Mouse (Mus musculus): ENCODE results near the gene Olfr1411.

The Olfr1411 gene

DNA sequence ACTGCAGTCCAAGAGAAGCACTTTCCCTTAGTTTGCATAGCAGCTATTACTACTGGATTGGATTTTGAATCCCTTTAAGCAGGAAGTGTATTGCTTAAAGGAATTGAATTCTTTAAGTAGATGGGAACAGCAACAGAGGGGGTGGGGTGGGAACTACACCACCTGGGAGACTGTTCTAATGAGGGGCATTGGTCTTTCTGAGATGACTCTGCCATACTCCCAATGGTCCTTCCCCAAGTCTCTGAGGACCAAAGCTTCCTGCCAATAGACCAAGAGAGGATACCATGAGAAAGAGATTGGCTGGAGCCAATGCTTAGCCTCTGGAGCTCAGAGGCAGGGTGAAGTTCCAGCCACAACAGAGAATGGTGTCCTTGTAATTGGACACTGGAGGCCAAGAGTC lies at the start of gene Olfr1411:
Gene Olfr1411, plus strand, starts transcription at position 301 of the 400 bp plus-strand sequence.
- DNase-seq, result no peak

DNA sequence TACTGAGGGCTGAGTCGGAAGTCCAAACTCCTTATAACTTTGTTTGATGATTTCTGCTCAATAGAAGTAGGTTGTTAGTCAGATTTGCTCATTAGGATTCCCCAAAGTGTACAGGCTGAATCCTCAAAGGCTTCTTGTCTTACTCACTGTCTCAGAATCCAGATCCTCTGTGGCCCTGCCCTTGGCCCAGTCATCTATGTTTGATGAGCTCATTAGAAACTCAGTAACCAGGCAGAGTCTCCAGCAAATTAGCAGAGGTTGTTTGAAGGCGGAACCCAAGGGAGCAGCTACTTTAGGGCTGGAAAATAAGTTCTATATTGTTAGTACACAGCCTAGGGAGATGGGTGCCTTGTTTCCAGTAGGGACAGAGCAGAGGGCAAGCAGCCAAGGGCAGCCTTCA lies 48.3 kb upstream of the Olfr1411 start:
- no peak for DNase-seq

DNA sequence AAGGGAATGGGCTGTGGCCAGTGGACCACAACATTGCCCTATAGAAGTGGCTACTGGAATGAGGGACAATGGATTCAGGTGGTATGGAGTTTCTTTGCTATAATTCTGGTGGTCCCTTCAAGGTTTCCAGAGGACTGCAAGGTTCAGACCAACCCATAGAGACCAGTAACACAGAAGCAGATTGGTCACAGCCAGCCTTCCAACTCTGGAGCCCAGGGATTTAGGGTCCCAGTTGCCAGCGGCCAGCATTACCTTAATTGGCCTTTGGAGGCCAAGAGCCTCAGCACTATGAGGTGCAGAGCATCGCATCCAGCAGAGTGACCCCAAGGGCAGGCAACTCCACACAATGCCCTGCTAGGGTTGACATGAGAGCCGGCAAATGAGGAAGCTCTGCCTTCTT lies 23.2 kb upstream of the Olfr1411 start, which contains the start of gene Olfr1413:
Gene Olfr1413, plus strand, starts transcription at position 301 of the 400 bp plus-strand sequence.
- DNase-seq, result no peak

DNA sequence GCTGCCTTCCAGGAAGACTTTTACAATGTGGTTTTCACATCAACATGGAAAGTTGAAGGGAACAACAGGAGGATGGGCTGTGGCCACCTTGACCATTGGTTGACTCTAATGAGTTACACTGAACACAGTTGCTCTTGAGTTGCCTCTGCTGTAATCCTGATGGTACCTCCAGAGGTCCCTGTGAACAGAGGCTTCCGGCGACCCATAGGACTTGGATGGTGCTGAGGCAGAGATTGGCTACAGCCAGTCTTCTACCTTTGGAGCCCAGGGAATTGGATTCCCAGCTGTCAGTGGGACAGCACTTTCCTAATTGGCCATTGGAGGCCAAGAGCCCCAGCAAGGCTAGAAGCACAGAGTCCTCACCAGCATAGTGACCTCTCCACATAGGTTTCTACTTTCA lies 8.7 kb upstream of the Olfr1411 start, which contains the start of gene Olfr1412:
Gene Olfr1412, plus strand, starts transcription at position 301 of the 400 bp plus-strand sequence.
- DNase-seq, result no peak

DNA sequence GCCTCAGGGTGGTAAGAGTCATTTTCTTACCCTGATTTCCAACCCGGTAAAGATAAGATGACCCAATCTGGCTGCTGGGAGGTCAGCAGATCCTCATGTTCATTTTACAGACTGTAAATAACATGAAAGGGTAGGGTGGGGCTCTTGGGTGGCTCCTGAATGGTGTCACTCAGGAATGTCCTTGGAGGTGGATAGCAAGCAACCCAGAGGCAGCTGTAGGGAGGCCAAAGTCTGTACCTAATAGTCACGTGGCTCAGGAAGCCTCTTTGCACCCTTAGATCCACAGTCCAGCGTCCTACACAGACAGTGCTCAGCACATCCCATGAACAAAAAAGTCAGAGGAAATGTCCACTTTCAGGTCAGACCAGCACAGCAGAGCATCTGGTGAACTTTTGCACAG lies 1.8 kb downstream of the Olfr1411 start:
- DNase-seq, result no peak

DNA sequence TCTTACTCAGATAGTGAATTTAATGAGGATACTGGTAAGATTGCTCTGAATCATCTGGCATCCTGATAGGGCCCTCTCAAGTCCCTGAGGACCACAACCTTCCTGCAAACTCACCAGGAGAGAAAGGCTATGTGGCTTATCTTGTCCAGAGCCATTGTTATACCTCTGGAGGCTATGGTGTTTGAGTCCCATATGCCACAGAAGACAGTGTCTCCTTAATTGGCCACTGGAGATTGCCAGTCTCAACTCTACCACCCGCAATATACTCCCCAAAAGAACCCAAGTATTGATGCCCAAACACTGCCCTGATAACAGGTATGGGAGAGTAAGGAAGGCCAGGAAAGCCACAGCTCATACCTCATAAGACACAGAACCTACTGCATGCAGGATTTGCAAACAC lies 11.3 kb downstream of the Olfr1411 start, which contains the start of gene Olfr1410:
Gene Olfr1410, plus strand, starts transcription at position 301 of the 400 bp plus-strand sequence.
- no peak for DNase-seq

DNA sequence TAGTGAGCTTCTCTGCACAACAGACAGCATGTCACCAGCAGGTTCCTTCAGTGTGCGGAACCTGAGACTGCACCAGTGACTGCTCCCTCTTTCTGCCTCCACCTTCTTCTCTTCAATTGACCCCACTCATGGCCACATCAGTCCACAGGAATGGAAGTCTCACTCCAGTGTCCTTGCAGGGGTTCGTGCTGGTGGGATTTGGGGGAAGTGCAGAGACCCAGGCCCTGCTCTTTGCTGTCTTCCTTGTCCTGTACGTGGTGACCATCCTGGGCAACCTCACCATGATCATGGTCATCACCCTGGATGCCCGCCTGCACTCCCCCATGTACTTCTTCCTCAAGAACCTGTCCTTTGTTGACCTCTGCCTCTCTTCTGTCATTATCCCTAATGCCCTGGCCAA lies 13.5 kb downstream of the Olfr1411 start:
- DNase-seq, result no peak

DNA sequence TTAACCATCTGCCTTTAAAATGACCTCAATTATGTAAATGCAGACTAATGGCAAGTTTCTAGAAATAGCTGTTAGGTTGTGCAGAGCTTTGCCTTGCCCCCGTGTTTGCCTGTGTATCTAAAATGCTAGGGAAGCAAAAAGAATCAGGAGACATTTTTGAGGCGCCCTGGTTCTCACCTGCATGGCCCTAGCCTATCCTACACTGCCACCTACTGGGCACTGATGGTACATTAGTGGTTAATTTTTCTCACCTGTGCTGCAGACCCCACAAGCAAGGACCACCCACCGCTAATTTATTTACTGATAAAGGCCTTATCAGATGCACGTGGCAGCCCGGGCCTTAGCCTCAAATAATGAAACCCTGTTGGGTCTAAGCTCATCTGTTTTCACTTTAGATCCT lies 16.8 kb downstream of the Olfr1411 start:
- DNase-seq, result peak; percentile 60 to 67

DNA sequence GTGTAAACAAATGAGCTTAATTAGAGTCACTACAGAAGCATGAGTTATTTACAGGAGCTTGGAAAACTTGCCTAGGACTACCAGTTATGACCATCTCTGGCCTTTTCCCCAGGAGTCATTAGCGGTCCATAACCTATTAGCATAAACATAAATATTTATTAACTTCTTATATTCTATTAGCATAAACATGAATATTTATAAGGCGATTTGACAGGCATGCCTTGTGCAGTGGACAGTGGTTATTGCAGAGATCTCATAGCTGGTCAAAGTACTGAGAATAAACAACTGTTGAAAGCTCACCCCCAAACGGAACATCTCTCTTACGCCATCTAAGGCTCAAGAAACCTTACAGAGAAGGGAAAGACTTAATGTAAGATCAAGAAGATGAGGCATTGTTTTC lies 19.0 kb downstream of the Olfr1411 start:
- no peak for DNase-seq

DNA sequence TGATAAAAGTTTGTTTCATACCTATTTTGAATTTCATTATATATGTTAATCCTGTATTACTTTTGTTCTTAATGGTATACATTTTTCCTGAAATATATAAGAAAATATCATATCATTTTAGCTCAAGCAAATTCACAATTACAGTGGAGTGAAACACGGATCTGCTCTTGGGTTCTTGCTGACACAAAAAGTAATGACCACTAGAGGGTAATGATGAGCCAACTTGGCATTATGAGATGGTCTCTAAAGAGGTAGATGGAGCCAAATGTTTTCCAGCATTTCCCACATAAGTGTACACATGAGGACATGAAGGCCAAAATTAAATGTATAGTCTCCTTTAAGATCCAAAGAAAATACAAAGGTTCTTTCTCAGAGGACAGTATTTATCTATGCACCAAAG lies 20.3 kb downstream of the Olfr1411 start:
- DNase-seq, result no peak

DNA sequence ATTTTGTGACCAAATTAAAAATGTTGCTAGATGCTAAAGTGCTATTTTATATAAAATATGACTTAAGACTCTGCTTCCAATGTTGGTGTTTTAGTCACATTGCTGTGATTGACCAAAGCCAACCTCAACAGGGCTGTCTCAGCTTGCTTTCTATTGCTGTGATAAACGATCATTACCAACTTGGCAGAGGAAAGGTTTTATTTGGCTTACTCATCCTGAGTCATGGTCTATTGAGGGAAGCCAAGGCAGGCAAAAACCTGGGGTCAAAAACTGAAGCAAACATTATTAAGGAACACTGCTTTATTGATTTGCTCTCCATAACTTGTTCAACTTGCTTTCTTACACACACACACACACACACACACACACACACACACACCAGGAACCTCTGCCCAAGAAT lies 21.8 kb downstream of the Olfr1411 start:
- no peak for DNase-seq

DNA sequence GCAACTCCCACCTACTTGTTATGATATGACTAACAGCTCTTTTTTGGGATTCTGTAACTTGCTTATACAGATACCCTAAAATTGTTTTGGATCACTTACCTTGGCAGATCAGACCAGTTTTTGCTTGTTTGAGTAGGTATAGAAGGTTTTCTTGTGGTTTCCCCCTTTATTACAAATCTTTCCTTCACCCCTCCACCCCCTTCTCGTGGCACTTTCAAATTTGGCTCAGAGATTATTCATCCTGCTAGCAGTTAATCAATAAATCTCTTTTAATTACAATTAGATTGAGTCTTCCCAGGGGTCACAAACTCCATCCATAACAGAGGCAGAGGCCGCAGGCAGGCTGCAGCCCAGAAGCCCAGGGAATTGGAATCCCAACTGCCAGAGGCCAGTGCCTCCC lies 23.3 kb downstream of the Olfr1411 start, which contains the start of gene Olfr12:
Gene Olfr12, plus strand, starts transcription at position 301 of the 400 bp plus-strand sequence.
- no peak for DNase-seq

DNA sequence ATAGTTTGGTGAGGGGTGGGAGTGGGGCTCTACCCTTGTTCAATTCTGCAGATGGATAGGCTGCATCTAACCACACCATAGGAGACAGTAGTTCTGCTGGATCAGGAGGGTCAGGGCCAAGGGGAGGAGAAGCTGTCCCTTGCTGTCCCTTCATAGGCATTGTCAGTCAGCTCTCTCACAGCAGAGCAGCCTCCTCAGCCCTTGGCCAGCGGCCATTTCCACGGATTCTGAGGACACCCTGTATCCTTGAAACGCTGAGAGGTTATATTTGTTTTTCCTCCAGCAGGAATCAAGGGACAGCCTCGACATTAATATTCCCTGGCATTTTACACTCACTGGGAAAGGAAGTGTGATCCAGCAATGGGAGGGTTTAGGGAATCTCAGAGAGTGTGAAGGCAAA lies 24.1 kb downstream of the Olfr1411 start:
- peak; percentile 15 to 27 for DNase-seq

DNA sequence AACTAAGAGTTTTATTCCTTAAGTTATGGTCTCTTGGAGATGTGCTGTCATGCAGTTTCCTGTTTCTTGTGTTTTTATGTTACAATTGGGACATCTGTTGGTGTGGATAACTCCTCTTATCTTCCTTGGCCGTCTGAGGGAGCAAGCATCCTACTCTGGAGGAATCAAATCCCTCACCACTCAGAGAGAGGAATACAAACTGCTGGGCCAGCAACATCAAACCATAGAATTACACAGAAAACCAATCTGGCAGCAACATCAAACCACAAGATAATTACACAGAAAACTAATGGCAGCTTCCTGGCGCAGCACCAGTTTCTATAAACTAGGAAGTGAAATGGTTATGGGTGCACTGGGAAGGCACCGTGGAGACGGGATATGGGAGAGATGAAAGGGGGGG lies 34.0 kb downstream of the Olfr1411 start:
- DNase-seq, result peak; percentile 32 to 52

DNA sequence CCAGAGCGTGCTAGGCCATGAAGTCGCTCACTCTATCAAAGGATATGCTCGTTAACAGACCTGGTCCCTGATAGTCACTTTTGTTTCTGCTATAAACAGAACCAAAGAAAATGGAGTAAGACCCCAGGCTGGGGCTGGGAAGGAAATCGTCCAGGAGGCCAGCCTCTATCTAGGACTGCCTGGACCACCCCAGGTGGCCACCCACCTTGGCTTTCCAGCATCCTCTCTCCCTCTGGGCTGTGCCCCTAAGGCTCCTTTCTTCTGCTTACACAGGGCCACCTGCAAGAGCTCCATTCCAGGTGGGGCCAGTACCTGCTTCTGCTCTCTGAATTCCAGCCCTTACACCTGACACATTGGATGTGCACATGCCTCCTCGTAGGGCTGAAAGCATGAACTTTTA lies 38.0 kb downstream of the Olfr1411 start:
- DNase-seq, result no peak

DNA sequence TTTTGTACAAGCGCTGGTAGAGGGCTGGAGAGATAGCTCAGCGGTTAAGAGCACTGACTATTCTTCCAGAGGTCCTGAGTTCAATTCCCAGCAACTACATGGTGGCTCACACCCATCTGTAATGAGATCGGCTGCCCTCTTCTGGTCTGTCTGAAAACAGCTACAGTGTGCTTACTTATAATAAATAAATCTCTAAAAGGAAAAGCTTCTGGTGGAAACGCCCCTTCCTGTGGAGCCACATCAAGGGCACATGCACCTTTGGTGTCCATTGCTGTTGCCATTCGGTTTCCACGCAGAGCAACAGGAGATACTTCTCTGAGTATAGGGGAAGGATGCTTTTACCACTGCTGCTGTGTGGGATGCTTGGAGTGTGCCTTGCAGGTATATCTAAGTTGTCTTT lies 38.7 kb downstream of the Olfr1411 start:
- DNase-seq, result no peak

DNA sequence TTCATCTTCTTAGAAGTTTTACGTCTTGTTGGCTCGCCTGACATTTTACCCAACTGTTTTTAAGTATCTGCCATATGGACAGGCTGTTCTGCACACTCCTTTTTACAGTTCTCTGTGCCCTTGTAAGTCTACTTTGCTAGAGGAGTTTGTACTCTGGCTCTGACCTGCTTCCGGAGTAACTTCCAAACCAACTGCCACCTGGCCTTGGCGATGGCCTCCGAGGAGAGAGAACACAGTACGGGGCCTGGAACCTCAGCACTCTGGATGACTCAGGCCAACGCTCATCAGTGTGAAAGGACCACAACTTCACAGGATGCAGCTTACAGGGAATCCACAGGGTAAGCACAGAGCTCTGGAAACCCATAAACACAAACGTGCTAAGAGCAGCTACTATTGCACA lies 39.5 kb downstream of the Olfr1411 start:
- DNase-seq, result no peak

DNA sequence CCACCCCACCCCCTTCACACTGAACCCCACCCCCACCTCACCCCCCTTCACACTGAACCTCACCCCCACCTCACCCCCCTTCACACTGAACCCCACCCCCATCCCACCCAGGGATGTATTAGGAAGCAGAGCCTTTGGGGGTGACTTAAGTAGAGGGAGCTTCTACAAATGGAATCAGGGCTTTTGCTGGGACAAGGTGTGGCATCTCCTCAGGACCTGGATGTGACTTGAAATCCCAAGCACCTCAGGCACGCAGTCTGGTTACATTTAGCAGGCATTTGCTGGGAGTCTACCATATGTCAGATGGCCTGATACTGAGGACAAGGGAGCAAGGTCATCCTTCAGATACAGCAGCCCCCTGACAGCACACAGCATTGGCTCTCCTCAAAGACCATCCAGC lies 40.4 kb downstream of the Olfr1411 start:
- no peak for DNase-seq

DNA sequence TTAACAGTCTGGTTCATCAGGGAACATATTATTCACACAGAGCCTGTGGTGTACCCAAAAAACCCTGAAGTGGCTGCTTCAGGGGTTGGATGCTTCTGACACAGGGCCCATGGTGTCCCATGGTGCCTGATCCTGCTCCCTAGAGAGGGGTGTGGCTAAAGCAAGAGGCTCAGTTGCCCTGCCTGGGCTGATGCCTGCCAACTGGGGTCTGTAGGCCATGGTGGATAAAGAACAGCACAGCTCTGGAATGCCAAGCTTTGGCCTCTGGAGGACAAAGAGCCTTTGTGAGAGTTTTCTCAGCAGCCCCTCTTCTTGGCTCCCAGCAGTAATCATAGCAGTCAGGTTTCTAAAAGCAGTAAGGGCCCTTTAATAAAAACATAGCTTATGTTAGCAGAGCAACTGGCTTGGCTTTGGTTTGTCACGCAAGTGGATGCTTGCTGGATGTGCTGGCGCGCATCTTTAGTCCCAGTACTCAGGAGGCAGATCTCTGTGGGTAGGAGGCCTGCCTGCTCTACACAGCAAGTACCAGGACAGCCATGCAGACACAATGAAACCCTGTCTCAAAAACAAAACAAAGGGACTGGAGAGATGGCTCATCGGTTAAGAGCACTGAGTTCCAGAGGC lies 40.9 kb downstream of the Olfr1411 start:
- DNase-seq, result no peak

DNA sequence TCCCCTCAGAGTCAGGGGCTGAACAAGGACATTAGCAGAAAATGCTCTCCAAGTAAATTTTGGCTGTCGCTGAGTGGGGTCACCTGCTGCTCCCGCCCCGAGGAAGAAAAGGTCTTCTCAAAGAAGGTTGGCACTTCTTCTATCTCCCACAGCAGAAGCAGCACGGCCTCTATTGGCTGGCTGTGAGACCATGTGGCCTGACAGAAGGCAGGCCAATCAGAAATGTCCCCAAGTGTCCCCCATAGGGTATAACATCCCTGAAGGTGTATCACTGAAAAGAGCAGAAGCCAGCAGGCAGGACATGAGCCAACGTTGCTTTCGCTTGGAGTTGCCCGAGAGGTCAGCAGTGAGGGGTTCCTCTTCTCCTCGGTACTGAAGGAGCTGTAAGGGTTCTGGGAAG lies 41.8 kb downstream of the Olfr1411 start:
- DNase-seq, result no peak

DNA sequence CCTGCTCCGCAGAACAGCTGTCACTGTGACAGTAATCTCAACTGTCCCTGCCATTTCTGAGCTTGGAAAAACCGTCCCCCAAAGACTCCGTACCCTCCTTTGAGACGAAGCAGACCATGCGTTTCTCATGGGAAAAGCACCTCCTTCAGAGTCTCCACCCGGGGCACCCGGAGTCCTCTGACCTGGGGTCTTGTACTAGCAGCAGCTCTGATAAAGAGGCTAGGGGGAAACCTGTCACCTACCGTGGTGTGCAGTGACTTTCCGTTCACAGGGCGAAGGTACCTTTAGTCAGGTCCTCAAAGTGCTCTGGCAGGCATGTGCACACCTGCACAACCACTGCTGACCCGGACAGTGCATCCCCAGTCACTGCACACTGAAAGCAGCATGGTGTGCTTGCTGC lies 42.5 kb downstream of the Olfr1411 start:
- DNase-seq, result no peak

DNA sequence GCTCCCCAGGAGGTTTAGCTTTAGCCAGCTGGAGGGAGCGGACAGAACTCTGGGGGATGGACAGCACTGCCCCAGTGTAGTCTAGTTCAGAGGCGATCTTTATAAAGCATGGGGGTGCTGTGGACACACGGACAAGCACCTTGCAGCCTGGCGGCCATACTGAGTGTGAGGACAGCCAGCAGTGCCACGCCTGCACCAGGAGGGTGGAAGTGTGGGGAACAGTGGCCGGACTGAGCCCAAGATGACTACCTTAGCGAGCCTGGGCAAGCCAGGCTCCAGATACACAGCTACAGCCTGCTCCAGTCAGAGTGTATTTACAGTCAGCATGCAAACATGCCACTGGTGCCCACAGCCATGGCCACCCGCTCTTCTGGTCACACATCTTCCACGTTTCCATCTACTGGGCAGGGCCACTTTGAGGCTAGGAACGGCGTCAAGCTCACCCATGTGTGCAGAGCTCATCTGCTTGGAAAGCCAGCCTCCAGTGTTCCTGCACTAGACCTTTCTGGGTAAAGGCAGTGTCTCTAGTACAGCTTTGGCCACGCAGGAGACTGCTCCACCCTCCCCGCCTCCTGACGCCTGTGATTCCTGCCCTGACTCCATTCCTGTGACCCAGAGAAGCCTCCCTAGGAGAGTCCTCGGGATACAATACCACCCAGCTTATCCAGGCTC lies 43.4 kb downstream of the Olfr1411 start:
- no peak for DNase-seq

DNA sequence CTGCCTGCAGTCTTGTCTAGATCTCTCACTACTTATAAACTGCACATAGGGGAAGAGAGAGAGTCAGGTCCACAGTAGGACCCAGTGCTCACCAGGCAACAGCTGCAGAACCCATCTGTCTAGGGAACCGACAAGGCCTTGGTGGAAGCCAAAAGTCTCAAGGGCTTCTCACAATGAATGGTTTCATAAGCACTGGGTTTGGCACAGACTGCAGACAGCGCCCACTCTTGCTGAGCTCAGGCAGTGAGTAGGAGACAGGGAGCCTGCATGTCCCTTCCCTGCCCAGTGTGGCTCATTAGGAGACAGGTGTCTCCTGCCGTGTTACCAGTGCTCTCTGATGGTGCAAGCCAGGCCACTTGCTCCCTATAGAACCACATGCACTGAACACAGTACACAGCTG lies 44.0 kb downstream of the Olfr1411 start:
- no peak for DNase-seq

DNA sequence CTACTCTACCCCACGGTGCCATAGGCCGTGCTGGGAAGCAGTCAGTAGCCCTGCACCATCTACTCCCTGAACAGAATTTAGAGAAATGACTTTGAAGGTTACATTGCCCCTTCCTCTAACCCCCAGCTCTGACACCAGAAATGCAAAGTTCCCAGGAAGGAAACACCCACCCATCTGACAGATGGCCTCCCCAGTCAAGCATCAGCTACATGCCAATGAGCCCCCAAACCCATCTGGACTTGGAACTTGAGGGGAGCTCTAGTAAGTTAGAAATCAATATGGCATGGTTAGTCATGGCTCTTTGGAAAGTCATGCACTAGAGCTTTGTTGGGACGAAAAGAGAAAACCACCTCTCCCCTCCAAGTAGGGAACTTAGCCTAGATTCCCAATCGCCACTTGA lies 44.5 kb downstream of the Olfr1411 start:
- DNase-seq, result no peak

DNA sequence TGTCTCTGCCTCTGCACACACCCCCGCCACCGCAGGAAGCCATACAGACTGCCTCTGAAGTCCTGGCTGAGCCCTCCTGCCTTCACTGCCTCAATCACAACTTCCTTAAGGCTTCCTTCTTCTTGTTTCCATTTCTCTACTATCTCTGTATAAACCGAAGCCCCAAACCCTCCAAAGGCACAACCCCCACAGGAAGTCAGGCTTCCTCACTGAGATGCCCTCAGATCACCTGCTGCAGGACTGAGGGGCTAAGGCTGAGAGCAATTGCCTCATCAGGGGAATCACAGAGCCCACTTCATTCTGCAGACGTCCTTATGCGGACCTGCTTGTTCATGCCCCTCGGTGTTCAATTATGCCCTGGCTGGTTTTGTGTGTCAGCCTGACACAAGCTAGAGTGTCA lies 46.2 kb downstream of the Olfr1411 start:
- no peak for DNase-seq

All from kidney, postnatal 4 days (tissue).